Mouse (Mus musculus) G1E (cell line): ENCODE measurements around the gene Ppp1r12c.

Source experiments
- CTCF ChIP-seq: IDR thresholded peaks from 2 replicates; pipeline ENCODE4 v1.5.1; 2012; ENCODE audit warnings: low read depth, low read length, inconsistent platforms, mixed read lengths
- GATA1 ChIP-seq: IDR thresholded peaks from 2 replicates; pipeline ENCODE4 v1.6.1; 2012; ENCODE audit warnings: borderline replicate concordance, low read length, inconsistent platforms, mixed read lengths
- POLR2AphosphoS5 ChIP-seq: IDR thresholded peaks from 2 replicates; pipeline ENCODE4 v1.6.1; 2012; ENCODE audit warnings: low read depth, low read length, inconsistent platforms; ENCODE audit not compliant: insufficient replicate concordance

- TF ChIP-seq CTCF (no peak), GATA1 (no peak), POLR2AphosphoS5 (no peak)
Observed at GRCm38 (mm10) chr7:4432026-4432425, 69.5 kb downstream of the Ppp1r12c start.
